Mouse (Mus musculus) T-cell, adult 2 months (primary cell): ENCODE results near the gene Gpr3.
A peak's percentile ranks its signal among the peaks of the same experiment; 100 is the strongest.

Source experiments
- DNase-seq: peaks from one replicate; pipeline ENCODE4 v3.0.0; 2022; ENCODE audit warnings: low spot score

The Gpr3 gene

DNA sequence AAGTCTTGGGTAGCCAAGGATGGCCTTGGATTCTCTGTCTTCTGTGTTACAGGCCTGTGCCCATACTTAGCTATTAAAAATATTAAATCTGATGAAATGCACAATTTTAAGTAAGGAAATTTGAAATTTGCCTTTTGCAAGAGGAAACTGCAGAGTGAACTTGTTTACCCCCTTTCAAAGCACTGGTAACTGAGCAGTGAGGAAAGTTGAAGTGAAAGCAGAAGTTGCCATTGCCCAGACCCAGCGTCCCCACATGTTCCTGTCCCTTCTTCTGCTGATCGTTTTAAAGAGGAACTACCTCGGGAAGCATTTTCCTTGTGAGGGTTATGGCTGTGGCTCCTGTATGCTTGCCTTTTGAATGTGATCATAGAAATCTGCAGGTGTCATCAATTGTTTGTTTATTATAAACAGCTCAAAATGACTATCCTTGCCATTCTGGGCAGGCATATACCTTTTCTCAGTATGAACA lies 42.2 kb downstream of the Gpr3 start:
- DNase-seq: peak; percentile 19

DNA sequence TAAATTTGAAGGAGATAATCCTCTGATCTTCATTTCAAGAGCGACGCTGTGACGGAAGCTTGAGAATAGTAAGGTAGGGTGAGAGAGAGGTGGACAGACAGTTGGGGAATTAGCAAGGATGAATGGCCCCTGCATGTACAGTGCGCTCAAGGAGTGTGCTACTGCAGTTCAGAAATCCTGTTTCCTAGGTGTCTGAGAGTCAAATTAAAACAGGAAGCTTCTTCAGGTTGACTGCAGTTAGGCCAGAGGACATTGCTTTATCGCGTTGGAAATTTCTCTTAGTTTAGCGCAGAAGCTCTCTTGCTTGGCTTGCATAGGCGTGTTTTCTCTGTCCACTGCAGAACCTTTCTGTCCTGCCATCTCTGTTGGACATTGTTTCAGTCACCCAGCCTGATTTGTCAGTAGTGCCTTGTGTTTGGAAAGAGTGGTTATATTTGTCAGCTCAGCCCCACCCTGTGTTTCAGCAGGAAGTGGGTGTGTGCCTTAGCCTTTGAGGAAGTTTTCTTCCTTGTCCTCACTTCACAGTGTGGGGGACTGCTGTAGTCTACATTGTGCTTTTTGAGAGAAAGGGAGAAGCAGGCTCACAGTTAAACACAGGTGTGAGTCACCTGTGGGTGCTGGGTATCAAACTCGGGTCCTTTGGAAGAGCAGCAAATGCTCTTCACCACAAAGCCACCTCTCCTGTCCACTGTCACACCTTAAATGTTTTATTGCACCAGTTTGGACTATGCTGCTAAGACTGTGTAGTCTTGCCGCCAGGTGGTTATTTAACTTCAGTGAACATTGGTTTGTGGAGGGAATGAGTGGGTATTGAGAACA lies 42.9 kb downstream of the Gpr3 start:
- peak; percentile 71 for DNase-seq

DNA sequence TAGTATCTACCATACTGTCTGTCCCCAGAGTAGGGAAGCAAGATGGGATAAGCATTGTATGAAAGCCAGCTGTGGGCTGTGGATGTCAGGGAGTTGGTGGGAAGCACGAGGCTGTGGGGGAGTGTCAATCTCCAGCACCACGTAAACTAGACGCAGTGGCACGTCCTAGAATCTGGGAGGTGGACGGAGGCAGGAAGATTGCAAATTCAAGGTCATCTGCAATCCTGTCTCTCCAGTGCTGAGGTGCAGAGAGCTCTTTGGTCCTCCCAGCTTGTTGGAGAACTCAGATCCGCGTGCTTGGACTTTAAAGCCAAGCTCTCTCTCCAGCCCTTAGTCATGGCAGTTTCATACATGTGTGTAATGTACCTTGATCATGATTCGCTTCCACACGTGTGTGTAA lies 45.6 kb downstream of the Gpr3 start:
- DNase-seq: no peak

DNA sequence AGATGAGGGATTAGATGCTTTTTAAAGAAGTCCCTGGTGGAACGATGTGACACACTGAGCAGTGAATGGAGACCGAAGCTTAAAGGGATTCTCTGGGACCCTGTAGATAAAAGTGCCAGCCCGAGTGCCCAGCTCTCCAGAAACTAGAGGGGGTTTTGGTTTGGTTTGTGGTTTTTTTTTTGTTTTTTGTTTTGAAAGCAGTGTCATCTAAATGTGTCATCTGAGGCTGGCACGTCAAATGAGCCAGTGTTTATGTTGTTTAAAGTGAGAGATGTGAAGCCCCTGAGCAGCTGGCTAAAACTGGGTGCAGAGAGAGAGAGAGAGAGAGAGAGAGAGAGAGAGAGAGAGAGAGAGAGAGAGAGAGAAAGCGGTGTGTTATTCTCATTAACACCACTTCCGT lies 50.1 kb downstream of the Gpr3 start:
- peak; percentile 67 for DNase-seq

DNA sequence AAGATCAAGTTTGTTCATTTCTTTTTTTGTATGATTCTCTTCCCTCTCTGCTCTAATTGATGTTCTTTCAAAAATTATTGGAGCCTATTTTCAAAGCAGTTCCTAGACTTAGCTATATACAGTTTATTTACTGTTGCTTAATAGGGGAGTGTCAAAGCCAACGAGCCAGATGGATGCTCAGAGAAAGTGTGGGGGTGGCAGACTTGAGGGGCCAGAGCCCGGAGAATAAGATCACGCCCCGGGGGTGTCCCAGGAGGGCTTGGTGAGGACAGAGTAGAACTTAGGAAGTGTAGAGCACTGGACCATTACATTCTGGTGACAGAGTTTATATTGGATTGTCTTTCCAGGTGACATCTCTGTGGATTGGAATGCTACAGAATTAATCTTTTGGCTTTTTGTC lies 51.5 kb downstream of the Gpr3 start:
- no peak for DNase-seq

DNA sequence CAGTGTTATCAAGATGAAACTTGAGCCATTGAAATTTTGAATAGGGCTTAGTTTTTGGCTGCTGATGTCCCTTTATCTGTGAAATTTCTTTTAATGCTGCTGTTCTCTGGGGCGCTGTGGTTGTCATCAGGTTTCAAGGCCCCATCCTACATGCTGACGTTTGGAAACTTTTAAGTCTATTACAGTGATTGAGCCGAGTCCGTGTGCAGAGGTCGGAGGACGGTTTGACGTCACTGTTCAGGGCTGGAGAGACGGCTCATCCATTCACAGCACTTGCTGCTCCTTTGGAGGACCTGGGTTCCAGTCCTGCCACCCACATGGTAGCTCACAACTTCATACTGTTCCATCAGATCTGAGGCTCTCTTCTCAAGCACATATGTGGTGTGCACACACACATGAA lies 52.1 kb downstream of the Gpr3 start:
- DNase-seq: no peak

DNA sequence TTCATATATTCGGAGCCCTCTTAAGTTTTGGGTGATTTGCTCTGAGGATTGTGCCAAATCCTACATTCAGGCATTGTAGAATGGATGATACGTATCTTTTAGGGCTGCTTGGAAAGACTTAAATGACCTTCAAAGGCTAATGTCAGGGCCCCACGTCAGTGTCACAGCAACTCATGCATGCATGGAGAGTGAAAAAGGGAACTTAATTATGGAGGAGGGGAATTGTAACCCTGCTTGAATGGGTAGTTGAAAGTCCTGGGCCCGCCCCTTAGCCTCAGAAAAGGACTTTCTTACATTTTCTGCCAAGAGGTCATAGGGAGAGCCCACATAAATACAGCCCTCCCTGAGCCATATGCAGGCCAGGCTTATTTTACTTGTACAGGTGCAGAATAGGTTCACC lies 52.7 kb downstream of the Gpr3 start:
- no peak for DNase-seq
